Mouse (Mus musculus) midbrain, embryonic 14.5 days (tissue): ENCODE measurements at regions not wholly inside any gene's neighbourhood (a gene's known extent, or its start where the extent isn't known, plus 50 kb on each side); places are given as distances from the start of the nearest gene placed in this dataset.

Experiments
- ATAC-seq: fragments of 200-750 bp; cut with Nextera tagmentation; 2 replicates; pipeline ENCODE4 v1.8.0; 2017; ENCODE audit warnings: moderate number of reproducible peaks, moderate library complexity; ENCODE audit not compliant: low FRiP score, low TSS enrichment
- DNase-seq: peaks from one replicate; pipeline ENCODE4 v3.0.0-alpha.2; 2015
- H3K27ac ChIP-seq: fragments of 300-500 bp; sonication (generic); replicated peaks from 2 replicates; pipeline ENCODE4 v1.5.1; 2014; ENCODE audit warnings: mild to moderate bottlenecking, low read depth, low read length, moderate library complexity
- H3K27me3 ChIP-seq: fragments of 300-500 bp; sonication (generic); 2 replicates; pipeline ENCODE4 v1.6.1; 2014; ENCODE audit warnings: low read length, control low read depth, mixed read lengths; ENCODE audit not compliant: control insufficient read depth, insufficient read depth
- H3K36me3 ChIP-seq: fragments of 300-500 bp; sonication (generic); 2 replicates; pipeline ENCODE4 v1.6.1; 2014; ENCODE audit warnings: low read length, control low read depth; ENCODE audit not compliant: control insufficient read depth, insufficient read depth
- H3K4me1 ChIP-seq: fragments of 300-500 bp; sonication (generic); 2 replicates; pipeline ENCODE4 v1.6.1; 2014; ENCODE audit warnings: mild to moderate bottlenecking, antibody characterized with exemption, low read length, control low read depth; ENCODE audit not compliant: control insufficient read depth, insufficient read depth
- H3K4me2 ChIP-seq: fragments of 300-500 bp; sonication (generic); 2 replicates; pipeline ENCODE4 v1.6.1; 2014; ENCODE audit warnings: mild to moderate bottlenecking, low read length, moderate library complexity
- H3K4me3 ChIP-seq: fragments of 300-500 bp; sonication (generic); replicated peaks from 2 replicates; pipeline ENCODE4 v1.5.1; 2014; ENCODE audit warnings: low read depth, low read length
- H3K9ac ChIP-seq: fragments of 300-500 bp; sonication (generic); replicated peaks from 2 replicates; pipeline ENCODE4 v1.6.1; 2014; ENCODE audit warnings: mild to moderate bottlenecking, low read length, moderate library complexity
- H3K9me3 ChIP-seq: fragments of 300-500 bp; sonication (generic); 2 replicates; pipeline ENCODE4 v1.6.1; 2016; ENCODE audit warnings: low read length, control low read depth, mixed read lengths; ENCODE audit not compliant: control insufficient read depth
- WGBS: fragments of 180-500 bp; shearing (Covaris S2); extraction: QIAGEN DNeasy Blood & Tissue Kit; methylation state at CpG from one replicate; pipeline ENCODE4 v1.1.7; 2014; 5-methylcytosine and 5-hydroxymethylcytosine counted together

GRCm38 (mm10) chr15:62056889-62057288 is 1134.1 kb upstream of the A1bg start:
- no peak for ATAC-seq
- 92% methylated on average over 11 of the region's 11 CpGs for WGBS
- no peaks in the 10 kb centered on the region for H3K9me3 ChIP-seq

GRCm38 (mm10) chr15:62056401-62056800 is 1133.6 kb upstream of the A1bg start:
- Histone ChIP-seq H3K9ac (no peak overlapping the region), H3K4me3 (no peak overlapping the region), H3K4me1 (no peaks in the 10 kb centered on the region), H3K4me2 (no peak overlapping the region), H3K27ac (no peak overlapping the region), H3K9me3 (no peaks in the 10 kb centered on the region), H3K36me3 (no peaks in the 10 kb centered on the region), H3K27me3 (no peaks in the 10 kb centered on the region)
- whole genome bisulfite sequencing = 94% methylated on average over 3 of the region's 3 CpGs
- DNase-seq (no peak), ATAC-seq (no peak)

More at GRCm38 (mm10) chr15:62056889-62057288, 1134.1 kb upstream of the A1bg start:
- no peaks in the 10 kb centered on the region for H3K4me1 ChIP-seq
- H3K4me2 ChIP-seq = no peak overlapping the region
- H3K27ac ChIP-seq = no peak overlapping the region
- no peak overlapping the region for H3K4me3 ChIP-seq
- H3K9ac ChIP-seq = no peak overlapping the region
- no peaks in the 10 kb centered on the region for H3K36me3 ChIP-seq
- H3K27me3 ChIP-seq = no peaks in the 10 kb centered on the region
- no peak for DNase-seq

GRCm38 (mm10) chr15:62055011-62055410 is 1132.2 kb upstream of the A1bg start:
- Histone ChIP-seq H3K9ac (no peak overlapping the region), H3K27ac (no peak overlapping the region), H3K9me3 (no peaks in the 10 kb centered on the region), H3K27me3 (no peaks in the 10 kb centered on the region), H3K4me3 (no peak overlapping the region), H3K36me3 (no peaks in the 10 kb centered on the region), H3K4me1 (no peaks in the 10 kb centered on the region), H3K4me2 (no peak overlapping the region)
- no peak for DNase-seq
- ATAC-seq = no peak
- WGBS = 91% methylated on average over 2 of the region's 2 CpGs

GRCm38 (mm10) chr15:62053420-62054239 is 1130.8 kb upstream of the A1bg start:
- WGBS = 91% methylated on average over 8 of the region's 8 CpGs
- Histone ChIP-seq H3K4me3 (no peak overlapping the region), H3K9ac (no peak overlapping the region), H3K9me3 (no peaks in the 10 kb centered on the region), H3K27me3 (no peaks in the 10 kb centered on the region), H3K27ac (no peak overlapping the region), H3K36me3 (no peaks in the 10 kb centered on the region), H3K4me2 (no peak overlapping the region), H3K4me1 (no peaks in the 10 kb centered on the region)
- no peak for ATAC-seq
- DNase-seq = no peak

- H3K9me3 ChIP-seq = no peaks in the 10 kb centered on the region
- H3K27ac ChIP-seq = no peak overlapping the region
- H3K27me3 ChIP-seq = no peaks in the 10 kb centered on the region
- H3K36me3 ChIP-seq = no peaks in the 10 kb centered on the region
- ATAC-seq (no peak), DNase-seq (no peak)
- H3K4me3 ChIP-seq = no peak overlapping the region
- H3K4me1 ChIP-seq = no peaks in the 10 kb centered on the region
- H3K9ac ChIP-seq = no peak overlapping the region
- WGBS = 87% methylated on average over 9 of the region's 9 CpGs
- no peak overlapping the region for H3K4me2 ChIP-seq
Observed at GRCm38 (mm10) chr15:62049416-62049815, 1126.6 kb upstream of the A1bg start.

- no peak overlapping the region for H3K4me2 ChIP-seq
- no peak overlapping the region for H3K4me3 ChIP-seq
- H3K27ac ChIP-seq = no peak overlapping the region
- WGBS = 93% methylated on average over 4 of the region's 4 CpGs
- H3K27me3 ChIP-seq = no peaks in the 10 kb centered on the region
- no peak for DNase-seq
- H3K4me1 ChIP-seq = no peaks in the 10 kb centered on the region
- H3K9ac ChIP-seq = no peak overlapping the region
- no peaks in the 10 kb centered on the region for H3K9me3 ChIP-seq
- H3K36me3 ChIP-seq = no peaks in the 10 kb centered on the region
- no peak for ATAC-seq
Observed at GRCm38 (mm10) chr15:62048981-62049380, 1126.2 kb upstream of the A1bg start.

GRCm38 (mm10) chr15:62046276-62046675 is 1123.5 kb upstream of the A1bg start:
- Histone ChIP-seq H3K4me2 (no peak overlapping the region), H3K9me3 (no peaks in the 10 kb centered on the region), H3K4me1 (no peaks in the 10 kb centered on the region), H3K27me3 (no peaks in the 10 kb centered on the region), H3K27ac (no peak overlapping the region), H3K36me3 (no peaks in the 10 kb centered on the region), H3K4me3 (no peak overlapping the region), H3K9ac (no peak overlapping the region)
- WGBS = 93% methylated on average over 3 of the region's 3 CpGs
- no peak for DNase-seq
- ATAC-seq = no peak

- DNase-seq = no peak
- H3K27ac ChIP-seq = no peak overlapping the region
- WGBS = 94% methylated on average over 7 of the region's 7 CpGs
Observed at GRCm38 (mm10) chr15:62044654-62045335, 1122.0 kb upstream of the A1bg start.

More at GRCm38 (mm10) chr15:62044654-62045335, 1122.0 kb upstream of the A1bg start:
- ATAC-seq = no peak
- Histone ChIP-seq H3K36me3 (no peaks in the 10 kb centered on the region), H3K9me3 (no peaks in the 10 kb centered on the region), H3K4me1 (no peaks in the 10 kb centered on the region), H3K4me3 (no peak overlapping the region), H3K27me3 (no peaks in the 10 kb centered on the region), H3K4me2 (no peak overlapping the region), H3K9ac (no peak overlapping the region)
